ENCODE assay signal across 10 mouse cellular contexts in the genomic region with DNA sequence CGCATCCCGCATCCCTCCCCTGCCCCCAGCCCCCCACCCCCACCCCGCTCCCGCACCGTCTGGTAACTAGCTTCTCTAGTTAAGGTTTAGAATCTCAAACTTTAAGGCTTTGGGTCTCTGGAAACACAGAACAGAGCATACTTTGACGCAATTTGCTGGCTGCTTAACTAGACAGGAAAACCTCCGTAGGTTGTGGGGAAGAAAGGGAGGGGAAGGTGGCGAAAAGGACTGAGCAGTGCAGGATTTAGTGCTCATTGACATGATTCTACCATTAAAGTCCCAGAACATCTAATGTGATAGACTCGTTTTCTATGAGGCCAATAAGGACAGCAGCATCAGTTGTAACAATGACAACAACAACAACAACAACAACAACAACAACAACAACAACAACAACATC. TPM values are rescaled to one million over a fixed set of nuclear protein-coding genes. Genes with fewer than 3 reads are reported as not detected.
DNase-seq lines count a peak whose midpoint lies in the region; ATAC-seq and TF ChIP-seq lines count a peak whose summit lies in the region.
"Had no signal": no experiment of that assay in that cellular context is flagged by ENCODE, and none has a peak within 500 bp of the region (broad histone marks: within the 10 kb centered on the region; RNA-seq: fewer than 3 reads in every experiment).

No protein-coding gene starts in this region.

- DNase-seq in layer of hippocampus, adult 18-20 months (ENCODE audit: low spot score in 2 of 2), result peak; percentile 5 to 55
- no peak for DNase-seq in layer of hippocampus, adult 9-11 months
- DNase-seq in limb, embryonic 10.5 days (ENCODE audit: low spot score), result no peak
- DNase-seq in thymus, postnatal 4 days, result no peak
- DNase-seq in spleen, adult 12 weeks (ENCODE audit: low spot score), result no peak
- DNase-seq: cerebellum, adult 11 months had no signal

- no peaks in the 10 kb centered on the region for H3K9me3 ChIP-seq in embryonic facial prominence, embryonic 15.5 days (replicated peaks)
- H3K9me3 ChIP-seq in limb, embryonic 10.5 days (replicated peaks), result no peaks in the 10 kb centered on the region

- no peaks in the 10 kb centered on the region for H3K36me3 ChIP-seq in embryonic facial prominence, embryonic 15.5 days
- H3K36me3 ChIP-seq in limb, embryonic 10.5 days, result no peaks in the 10 kb centered on the region

- no peak for TF ChIP-seq POLR2A in olfactory bulb, adult 2 months (IDR thresholded peaks at IDR 0.05; ENCODE audit: insufficient read depth, low read depth, low read length)

- under 1% methylated on average over 9 of the region's 9 CpGs for WGBS in embryonic facial prominence, embryonic 15.5 days
- 1% methylated on average over 9 of the region's 9 CpGs for WGBS in limb, embryonic 10.5 days
- WGBS in olfactory bulb, adult 2 months, result 2% methylated on average over 9 of the region's 9 CpGs

- H3K9ac ChIP-seq in embryonic facial prominence, embryonic 15.5 days, result no peak overlapping the region

- ATAC-seq in embryonic facial prominence, embryonic 15.5 days (ENCODE audit: insufficient number of reproducible peaks, low FRiP score, low TSS enrichment, low read depth), result no peak
- ATAC-seq in megakaryocyte, adult 5-6 weeks (ENCODE audit: poor library complexity, severe bottlenecking), result no peak

- peak overlapping the region; percentile 84 for H3K4me2 ChIP-seq in embryonic facial prominence, embryonic 15.5 days (replicated peaks)

- H3K4me3 ChIP-seq in embryonic facial prominence, embryonic 15.5 days (replicated peaks), result peak overlapping the region; percentile 53
- peak overlapping the region; percentile 58 for H3K4me3 ChIP-seq in limb, embryonic 10.5 days
- H3K4me3 ChIP-seq in olfactory bulb, adult 2 months (ENCODE audit: insufficient read depth, low read depth, low read length), result peak overlapping the region; percentile 49

- no peak overlapping the region for H3K27ac ChIP-seq in embryonic facial prominence, embryonic 15.5 days (replicated peaks)
- H3K27ac ChIP-seq in limb, embryonic 10.5 days, result no peak overlapping the region
- H3K27ac ChIP-seq in olfactory bulb, adult 2 months (ENCODE audit: insufficient read depth, low read depth, low read length), result peak overlapping the region; percentile 66; the same call in 1 of the 2 replicates

- TF ChIP-seq CTCF in olfactory bulb, adult 2 months (IDR thresholded peaks at IDR 0.05; ENCODE audit: insufficient read depth, low read depth, low read length), result no peak

- peaks cover 17% of the 10 kb centered on the region; the same call in 1 of the 2 replicates for H3K27me3 ChIP-seq in embryonic facial prominence, embryonic 15.5 days
- H3K27me3 ChIP-seq in limb, embryonic 10.5 days (ENCODE audit: low read depth, poor library complexity, severe bottlenecking), result peaks cover 32% of the 10 kb centered on the region

- peaks cover 17% of the 10 kb centered on the region for H3K4me1 ChIP-seq in embryonic facial prominence, embryonic 15.5 days
- peaks cover 22% of the 10 kb centered on the region for H3K4me1 ChIP-seq in limb, embryonic 10.5 days
- H3K4me1 ChIP-seq in olfactory bulb, adult 2 months (ENCODE audit: control insufficient read depth, insufficient read depth, low read length), result peaks cover 5% of the 10 kb centered on the region; the same call in 1 of the 2 replicates

RNA-seq across cellular contexts. Expression of a gene that starts 1.2 kb away (rescaled TPM):
- 100 to 1,000 TPM; 137 to 144 TPM for total RNA-seq in layer of hippocampus, adult 18-20 months (2021)
- polyA plus RNA-seq in embryonic facial prominence, embryonic 15.5 days (2015; fragmentation: Nextera tagmentation; extraction: Ambion mirVana), result 6.9 and 8.2 TPM in 2 replicates
- 0.28 and 0.84 TPM in 2 replicates for polyA plus RNA-seq in limb, embryonic 10.5 days (2016; fragmentation: Nextera tagmentation; extraction: Ambion mirVana)
- not detected in 2 replicates for polyA plus RNA-seq in olfactory bulb, adult 2 months (2012; ENCODE audit: insufficient read depth, insufficient read length, low replicate concordance, missing spikeins)
- total RNA-seq in megakaryocyte, adult 5-6 weeks (2015), result not detected in 2 replicates
- total RNA-seq in megakaryocyte, adult 5-6 weeks (2017), result not detected in 2 replicates
- total RNA-seq: ES-E14 had no signal

Comparison
In these comparisons a context has a peak if more than half of its experiments do, and no peak if none do; other contexts are left out.
1. DNase-seq: peak in layer of hippocampus, adult 18-20 months (2 of 2); none in layer of hippocampus, adult 9-11 months (single experiment), limb, embryonic 10.5 days (single experiment), thymus, postnatal 4 days (single experiment) and spleen, adult 12 weeks (single experiment).
2. Peak in every context shown above with its lines, with median percentiles within 50 percentile points of each other: H3K4me3 ChIP-seq.